Mouse (Mus musculus) heart, embryonic 16.5 days (tissue): Measurements from ENCODE around the gene Inca1. TPM values are rescaled to one million over a fixed set of nuclear protein-coding genes. Genes with fewer than 3 reads are reported as not detected.

Experiments used
- ATAC-seq: fragments of 200-750 bp; cut with Nextera tagmentation; replicated peaks from 2 replicates; pipeline ENCODE4 v1.8.0; 2017; ENCODE audit warnings: moderate number of reproducible peaks; ENCODE audit not compliant: insufficient read depth, low FRiP score; ENCODE audit errors: extremely low read depth
- H3K27ac ChIP-seq: fragments of 300-500 bp; sonication (generic); 2 replicates; pipeline ENCODE4 v1.5.1; 2014; ENCODE audit warnings: mild to moderate bottlenecking, low read length, control low read depth, moderate library complexity
- H3K27me3 ChIP-seq: fragments of 300-500 bp; sonication (generic); 2 replicates; pipeline ENCODE4 v1.6.1; 2014; ENCODE audit warnings: low read length, mixed read lengths; ENCODE audit not compliant: control insufficient read depth, insufficient read depth
- H3K36me3 ChIP-seq: fragments of 300-500 bp; sonication (generic); 2 replicates; pipeline ENCODE4 v1.6.1; 2014; ENCODE audit not compliant: control insufficient read depth, insufficient read depth
- H3K4me1 ChIP-seq: fragments of 300-500 bp; sonication (generic); 2 replicates; pipeline ENCODE4 v1.6.1; 2014; ENCODE audit warnings: low read length, mixed read lengths; ENCODE audit not compliant: control insufficient read depth, insufficient read depth
- H3K4me2 ChIP-seq: fragments of 300-500 bp; sonication (generic); 2 replicates; pipeline ENCODE4 v1.6.1; 2014; ENCODE audit warnings: low read depth, mild to moderate bottlenecking, control low read depth, low read length
- H3K4me3 ChIP-seq: fragments of 300-500 bp; sonication (generic); 2 replicates; pipeline ENCODE4 v1.5.1; 2014; ENCODE audit warnings: mild to moderate bottlenecking, control low read depth, low read length
- H3K9ac ChIP-seq: fragments of 300-500 bp; sonication (generic); 2 replicates; pipeline ENCODE4 v1.6.1; 2014; ENCODE audit warnings: low read length, control low read depth
- H3K9me3 ChIP-seq: fragments of 300-500 bp; sonication (generic); replicated peaks from 2 replicates; pipeline ENCODE4 v1.6.1; 2016; ENCODE audit warnings: low read length; ENCODE audit not compliant: control insufficient read depth
- WGBS: fragments of 180-500 bp; shearing (Covaris S2); extraction: QIAGEN DNeasy Blood & Tissue Kit; methylation state at CpG from one replicate; pipeline ENCODE4 v1.1.7; 2014; 5-methylcytosine and 5-hydroxymethylcytosine counted together
- polyA plus RNA-seq: library from polyadenylated mRNA; unstranded; fragments of >200 nt; fragmentation: Nextera tagmentation; extraction: Ambion mirVana; gene quantifications from 2 replicates; pipeline ENCODE4 v1.2.1, GENCODE M21; 2015

Gene Inca1
- polyA plus RNA-seq, 1 experiment from 2014 or later = 1.2 TPM

- no peak for ATAC-seq
- Histone ChIP-seq H3K27me3 (no peaks in the 10 kb centered on the region), H3K9ac (peak overlapping the region; percentile 78), H3K27ac (peak overlapping the region; percentile 96; the same call in 1 of the 2 replicates), H3K4me2 (peak overlapping the region; percentile 92), H3K9me3 (no peaks in the 10 kb centered on the region), H3K4me1 (peaks cover 24% of the 10 kb centered on the region), H3K4me3 (peak overlapping the region; percentile 74), H3K36me3 (peaks cover 18% of the 10 kb centered on the region)
- WGBS = 69% methylated on average over 5 of the region's 5 CpGs
These were observed 41.4 kb downstream of the Inca1 start for GRCm38 (mm10) chr11:70658521-70658920.

GRCm38 (mm10) chr11:70657991-70658390 is 42.0 kb downstream of the Inca1 start:
- no peaks in the 10 kb centered on the region for H3K27me3 ChIP-seq
- peaks cover 15% of the 10 kb centered on the region for H3K36me3 ChIP-seq
- H3K4me1 ChIP-seq = peaks cover 25% of the 10 kb centered on the region
- ATAC-seq = no peak
- 52% methylated on average over 9 of the region's 9 CpGs for WGBS
- H3K9ac ChIP-seq = peak overlapping the region; percentile 78
- H3K27ac ChIP-seq = peak overlapping the region; percentile 96
- peak overlapping the region; percentile 92 for H3K4me2 ChIP-seq
- H3K4me3 ChIP-seq = peak overlapping the region; percentile 74
- H3K9me3 ChIP-seq = no peaks in the 10 kb centered on the region

GRCm38 (mm10) chr11:70657573-70657972 is 42.4 kb downstream of the Inca1 start:
- H3K9ac ChIP-seq = peak overlapping the region; percentile 78
- H3K27me3 ChIP-seq = no peaks in the 10 kb centered on the region
- ATAC-seq = no peak
- H3K4me2 ChIP-seq = peak overlapping the region; percentile 92
- peaks cover 25% of the 10 kb centered on the region for H3K4me1 ChIP-seq
- WGBS = 36% methylated on average over 6 of the region's 6 CpGs
- no peaks in the 10 kb centered on the region for H3K9me3 ChIP-seq
- H3K4me3 ChIP-seq = peak overlapping the region; percentile 74
- H3K36me3 ChIP-seq = peaks cover 13% of the 10 kb centered on the region
- peak overlapping the region; percentile 96 for H3K27ac ChIP-seq

GRCm38 (mm10) chr11:70656964-70657363 is 43.0 kb downstream of the Inca1 start, which contains the start of gene Eno3:
Eno3 (plus strand) TSS chr11:70657202.
- Histone ChIP-seq H3K9ac (peak within 1 kb of the TSS; percentile 78), H3K4me2 (peak within 1 kb of the TSS; percentile 92), H3K27ac (peak within 1 kb of the TSS; percentile 96), H3K9me3 (no peaks in the 10 kb centered on the region), H3K36me3 (peaks cover 15% of the 10 kb centered on the region), H3K4me3 (peak within 1 kb of the TSS; percentile 74), H3K4me1 (peaks cover 31% of the 10 kb centered on the region), H3K27me3 (no peaks in the 10 kb centered on the region)
- 11% methylated on average over 3 of the region's 3 CpGs for WGBS
- peak; percentile 45 for ATAC-seq

- H3K4me2 ChIP-seq = peak overlapping the region; percentile 92
- peak overlapping the region; percentile 96 for H3K27ac ChIP-seq
- no peaks in the 10 kb centered on the region for H3K27me3 ChIP-seq
- peak; percentile 66 for ATAC-seq
- peaks cover 19% of the 10 kb centered on the region for H3K36me3 ChIP-seq
- no peaks in the 10 kb centered on the region for H3K9me3 ChIP-seq
- peak overlapping the region; percentile 78 for H3K9ac ChIP-seq
- peak overlapping the region; percentile 74 for H3K4me3 ChIP-seq
- H3K4me1 ChIP-seq = peaks cover 36% of the 10 kb centered on the region
- 9% methylated on average over 16 of the region's 16 CpGs for WGBS
These were observed 43.5 kb downstream of the Inca1 start for GRCm38 (mm10) chr11:70656456-70656927.

- peak overlapping the region; percentile 96 for H3K27ac ChIP-seq
- no peaks in the 10 kb centered on the region for H3K27me3 ChIP-seq
- H3K4me2 ChIP-seq = peak overlapping the region; percentile 92
- peaks cover 25% of the 10 kb centered on the region for H3K36me3 ChIP-seq
- H3K4me1 ChIP-seq = peaks cover 40% of the 10 kb centered on the region
- H3K9ac ChIP-seq = peak overlapping the region; percentile 78
- H3K4me3 ChIP-seq = peak overlapping the region; percentile 74
- ATAC-seq = 0 out of 2 replicates have a peak, but pooled peaks have one; percentile 5
- H3K9me3 ChIP-seq = no peaks in the 10 kb centered on the region
- under 1% methylated on average over 61 of the region's 61 CpGs for WGBS
These were observed 44.1 kb downstream of the Inca1 start for GRCm38 (mm10) chr11:70655571-70656455.

- peak overlapping the region; percentile 74 for H3K4me3 ChIP-seq
- H3K36me3 ChIP-seq = peaks cover 27% of the 10 kb centered on the region
- no peaks in the 10 kb centered on the region for H3K9me3 ChIP-seq
- WGBS = under 1% methylated on average over 46 of the region's 48 CpGs
- H3K27me3 ChIP-seq = no peaks in the 10 kb centered on the region
- peak overlapping the region; percentile 96 for H3K27ac ChIP-seq
- H3K4me2 ChIP-seq = peak overlapping the region; percentile 92
- H3K4me1 ChIP-seq = peaks cover 44% of the 10 kb centered on the region
- H3K9ac ChIP-seq = peak overlapping the region; percentile 78
- ATAC-seq = peak; percentile 55
These were observed 44.9 kb downstream of the Inca1 start for GRCm38 (mm10) chr11:70654923-70655570.

- Histone ChIP-seq H3K4me1 (peaks cover 42% of the 10 kb centered on the region), H3K36me3 (peaks cover 32% of the 10 kb centered on the region), H3K4me3 (peak within 1 kb of the TSS; percentile 74), H3K27me3 (no peaks in the 10 kb centered on the region), H3K9me3 (no peaks in the 10 kb centered on the region), H3K4me2 (peak within 1 kb of the TSS; percentile 92), H3K27ac (peak within 1 kb of the TSS; percentile 96), H3K9ac (peak within 1 kb of the TSS; percentile 91)
- ATAC-seq = peak; percentile 30
- WGBS = 0% methylated on average over 59 of the region's 61 CpGs
These were observed 45.6 kb downstream of the Inca1 start, which contains the start of gene Pfn1 for GRCm38 (mm10) chr11:70654198-70654922. Pfn1 (minus strand) TSS chr11:70654644.
